Mouse (Mus musculus): Measurements from ENCODE around the gene Pmpcb. TPM values are rescaled to one million over a fixed set of nuclear protein-coding genes. Genes with fewer than 3 reads are reported as not detected.

Gene Pmpcb
- polyA plus RNA-seq, 1 experiment from 2014 or later: 108 TPM

GRCm38 (mm10) chr5:21786258-21787185, 49.6 kb downstream of the Pmpcb start:
- peak; percentile 94 for DNase-seq (ENCODE audit: low spot score)
- Histone ChIP-seq H3K9ac (replicated peaks; ENCODE audit: low read length) (peak overlapping the region; percentile 92), H3K9me3 (replicated peaks; ENCODE audit: control insufficient read depth, low read length) (no peaks in the 10 kb centered on the region), H3K4me1 (ENCODE audit: control insufficient read depth, insufficient read depth, low read length) (no peaks in the 10 kb centered on the region), H3K4me2 (ENCODE audit: low read depth, low read length) (peak overlapping the region; percentile 56), H3K4me3 (ENCODE audit: low read depth, low read length) (peak overlapping the region; percentile 94), H3K27ac (replicated peaks; ENCODE audit: low read depth, low read length) (0 out of 2 replicates have a peak overlapping the region, but pooled peaks have one; percentile 47), H3K36me3 (replicated peaks; ENCODE audit: control insufficient read depth, insufficient read depth, low read depth, low read length) (peaks cover 2% of the 10 kb centered on the region; the same call in 1 of the 2 replicates), H3K27me3 (ENCODE audit: control insufficient read depth, insufficient read depth, low read length) (no peaks in the 10 kb centered on the region)
- WGBS: 2% methylated on average over 51 of the region's 51 CpGs
- ATAC-seq (replicated peaks; ENCODE audit: insufficient number of reproducible peaks, low FRiP score, low TSS enrichment, low read depth): peak; percentile 69; the same call in 1 of the 2 replicates

GRCm38 (mm10) chr5:21787186-21788105, 50.5 kb downstream of the Pmpcb start:
- 38% methylated on average over 11 of the region's 11 CpGs for WGBS

GRCm38 (mm10) chr5:21789061-21789460, 52.1 kb downstream of the Pmpcb start:
- WGBS: 75% methylated on average over 5 of the region's 5 CpGs
- H3K4me1 ChIP-seq (ENCODE audit: control insufficient read depth, insufficient read depth, low read length): no peaks in the 10 kb centered on the region
- H3K27ac ChIP-seq (replicated peaks; ENCODE audit: low read depth, low read length): no peak overlapping the region
- H3K4me3 ChIP-seq (ENCODE audit: low read depth, low read length): no peak overlapping the region
- no peak overlapping the region for H3K4me2 ChIP-seq (ENCODE audit: low read depth, low read length)
- H3K36me3 ChIP-seq (replicated peaks; ENCODE audit: control insufficient read depth, insufficient read depth, low read depth, low read length): no peaks in the 10 kb centered on the region
- H3K9me3 ChIP-seq (replicated peaks; ENCODE audit: control insufficient read depth, low read length): no peaks in the 10 kb centered on the region
- ATAC-seq (replicated peaks; ENCODE audit: insufficient number of reproducible peaks, low FRiP score, low TSS enrichment, low read depth) (no peak), DNase-seq (ENCODE audit: low spot score) (no peak)
- no peaks in the 10 kb centered on the region for H3K27me3 ChIP-seq (ENCODE audit: control insufficient read depth, insufficient read depth, low read length)
- no peak overlapping the region for H3K9ac ChIP-seq (replicated peaks; ENCODE audit: low read length)

More at GRCm38 (mm10) chr5:21787186-21788105, 50.5 kb downstream of the Pmpcb start:
- peak overlapping the region; percentile 94 for H3K4me3 ChIP-seq (ENCODE audit: low read depth, low read length)
- no peaks in the 10 kb centered on the region; the same call in 1 of the 2 replicates for H3K36me3 ChIP-seq (replicated peaks; ENCODE audit: control insufficient read depth, insufficient read depth, low read depth, low read length)
- H3K9me3 ChIP-seq (replicated peaks; ENCODE audit: control insufficient read depth, low read length): no peaks in the 10 kb centered on the region
- no peak for DNase-seq (ENCODE audit: low spot score)
- H3K27ac ChIP-seq (replicated peaks; ENCODE audit: low read depth, low read length): no peak overlapping the region
- H3K4me2 ChIP-seq (ENCODE audit: low read depth, low read length): peak overlapping the region; percentile 56
- ATAC-seq (replicated peaks; ENCODE audit: insufficient number of reproducible peaks, low FRiP score, low TSS enrichment, low read depth): no peak
- H3K4me1 ChIP-seq (ENCODE audit: control insufficient read depth, insufficient read depth, low read length): no peaks in the 10 kb centered on the region
- peak overlapping the region; percentile 92 for H3K9ac ChIP-seq (replicated peaks; ENCODE audit: low read length)
- no peaks in the 10 kb centered on the region for H3K27me3 ChIP-seq (ENCODE audit: control insufficient read depth, insufficient read depth, low read length)

- Histone ChIP-seq H3K27me3 (ENCODE audit: control insufficient read depth, insufficient read depth, low read length) (no peaks in the 10 kb centered on the region), H3K9ac (replicated peaks; ENCODE audit: low read length) (no peak overlapping the region), H3K4me2 (ENCODE audit: low read depth, low read length) (no peak overlapping the region), H3K4me3 (ENCODE audit: low read depth, low read length) (no peak overlapping the region), H3K27ac (replicated peaks; ENCODE audit: low read depth, low read length) (no peak overlapping the region), H3K36me3 (replicated peaks; ENCODE audit: control insufficient read depth, insufficient read depth, low read depth, low read length) (peaks cover 4% of the 10 kb centered on the region), H3K9me3 (replicated peaks; ENCODE audit: control insufficient read depth, low read length) (no peaks in the 10 kb centered on the region), H3K4me1 (ENCODE audit: control insufficient read depth, insufficient read depth, low read length) (no peaks in the 10 kb centered on the region)
- DNase-seq (ENCODE audit: low spot score): no peak
- ATAC-seq (replicated peaks; ENCODE audit: insufficient number of reproducible peaks, low FRiP score, low TSS enrichment, low read depth): no peak
Measured at GRCm38 (mm10) chr5:21792166-21792565, 55.2 kb downstream of the Pmpcb start.

DNA sequence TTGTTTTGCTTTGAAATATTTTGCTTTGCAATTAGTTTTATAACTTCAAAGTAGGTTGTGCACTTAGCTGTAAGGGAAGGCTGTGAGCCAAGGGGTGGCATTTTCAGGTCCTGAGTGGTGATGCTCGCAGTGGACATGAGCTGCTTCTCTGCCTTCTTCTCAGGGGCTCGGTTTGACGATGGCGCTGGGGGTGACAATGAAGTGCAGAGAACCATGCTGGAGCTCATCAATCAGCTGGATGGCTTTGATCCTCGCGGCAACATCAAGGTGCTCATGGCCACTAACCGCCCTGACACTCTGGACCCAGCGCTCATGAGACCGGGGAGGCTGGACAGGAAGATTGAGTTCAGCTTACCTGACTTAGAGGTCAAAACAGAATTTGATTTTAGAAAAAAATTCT, 66.0 kb downstream of the Pmpcb start:
- Histone ChIP-seq H3K36me3 (replicated peaks; ENCODE audit: control insufficient read depth, insufficient read depth, low read depth, low read length) (no peaks in the 10 kb centered on the region; the same call in none of the 2 replicates), H3K27me3 (ENCODE audit: control insufficient read depth, insufficient read depth, low read length) (no peaks in the 10 kb centered on the region)
- DNase-seq (ENCODE audit: low spot score): no peak

DNA sequence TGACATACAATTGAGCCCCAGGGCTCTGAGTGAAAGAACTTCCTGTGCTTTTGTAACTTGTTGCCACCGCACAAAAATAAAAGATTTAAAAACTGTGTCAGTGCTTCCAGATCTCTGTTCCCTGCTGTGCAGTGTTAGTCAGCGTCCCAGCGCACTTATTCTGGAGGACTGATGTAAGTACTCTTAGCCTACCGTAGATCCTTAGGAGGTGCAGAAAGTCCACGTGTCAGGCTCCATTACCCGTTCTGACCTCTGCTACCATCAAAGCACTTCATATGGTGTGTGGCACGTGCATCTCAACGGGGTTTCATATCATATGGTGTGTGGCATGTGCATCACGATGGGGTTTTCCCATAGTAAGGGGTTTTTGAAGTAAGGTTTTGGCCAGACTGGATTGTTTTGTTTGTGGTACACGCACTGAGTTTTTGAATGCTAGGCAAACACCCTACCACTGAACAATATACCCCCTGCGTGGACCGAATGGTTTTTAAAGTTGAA, 66.8 kb downstream of the Pmpcb start:
- Histone ChIP-seq H3K9ac (replicated peaks; ENCODE audit: low read length) (no peak overlapping the region), H3K4me1 (ENCODE audit: control insufficient read depth, insufficient read depth, low read length) (no peaks in the 10 kb centered on the region), H3K9me3 (replicated peaks; ENCODE audit: control insufficient read depth, low read length) (no peaks in the 10 kb centered on the region), H3K27me3 (ENCODE audit: control insufficient read depth, insufficient read depth, low read length) (no peaks in the 10 kb centered on the region), H3K27ac (replicated peaks; ENCODE audit: low read depth, low read length) (no peak overlapping the region), H3K4me2 (ENCODE audit: low read depth, low read length) (no peak overlapping the region), H3K36me3 (replicated peaks; ENCODE audit: control insufficient read depth, insufficient read depth, low read depth, low read length) (no peaks in the 10 kb centered on the region; the same call in none of the 2 replicates), H3K4me3 (ENCODE audit: low read depth, low read length) (no peak overlapping the region)
- WGBS: 91% methylated on average over 12 of the region's 12 CpGs
- no peak for ATAC-seq (replicated peaks; ENCODE audit: insufficient number of reproducible peaks, low FRiP score, low TSS enrichment, low read depth)
- DNase-seq (ENCODE audit: low spot score): no peak

More for the DNA sequence above, 66.0 kb downstream of the Pmpcb start:
- no peak overlapping the region for H3K4me2 ChIP-seq (ENCODE audit: low read depth, low read length)
- H3K4me3 ChIP-seq (ENCODE audit: low read depth, low read length): no peak overlapping the region
- WGBS: 95% methylated on average over 9 of the region's 9 CpGs
- no peaks in the 10 kb centered on the region for H3K4me1 ChIP-seq (ENCODE audit: control insufficient read depth, insufficient read depth, low read length)
- no peak for ATAC-seq (replicated peaks; ENCODE audit: insufficient number of reproducible peaks, low FRiP score, low TSS enrichment, low read depth)
- H3K9me3 ChIP-seq (replicated peaks; ENCODE audit: control insufficient read depth, low read length): no peaks in the 10 kb centered on the region
- no peak overlapping the region for H3K27ac ChIP-seq (replicated peaks; ENCODE audit: low read depth, low read length)
- no peak overlapping the region for H3K9ac ChIP-seq (replicated peaks; ENCODE audit: low read length)

DNA sequence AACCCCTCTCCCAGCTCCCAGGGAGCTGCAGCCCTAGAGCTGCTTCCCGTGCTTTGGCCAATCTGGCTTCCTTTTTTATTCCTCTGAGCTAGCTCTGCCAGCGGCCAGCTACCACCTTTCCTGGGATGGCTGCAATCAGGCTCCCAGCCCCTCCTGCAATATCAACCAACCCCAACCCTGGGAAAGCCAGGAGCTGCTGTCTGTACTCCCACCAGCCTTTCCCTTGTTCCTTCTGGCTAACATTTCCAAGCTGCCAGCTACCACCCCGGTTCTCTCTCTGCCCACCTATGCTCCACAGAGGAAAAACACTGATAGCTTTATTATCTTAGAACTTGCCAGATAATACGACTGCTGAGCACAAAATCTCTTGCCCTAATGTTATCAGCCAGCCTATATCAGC, 67.9 kb downstream of the Pmpcb start:
- DNase-seq (ENCODE audit: low spot score) (no peak), ATAC-seq (replicated peaks; ENCODE audit: insufficient number of reproducible peaks, low FRiP score, low TSS enrichment, low read depth) (no peak)
- Histone ChIP-seq H3K9ac (replicated peaks; ENCODE audit: low read length) (no peak overlapping the region), H3K4me3 (ENCODE audit: low read depth, low read length) (no peak overlapping the region), H3K27me3 (ENCODE audit: control insufficient read depth, insufficient read depth, low read length) (no peaks in the 10 kb centered on the region), H3K36me3 (replicated peaks; ENCODE audit: control insufficient read depth, insufficient read depth, low read depth, low read length) (no peaks in the 10 kb centered on the region; the same call in none of the 2 replicates), H3K4me1 (ENCODE audit: control insufficient read depth, insufficient read depth, low read length) (no peaks in the 10 kb centered on the region), H3K27ac (replicated peaks; ENCODE audit: low read depth, low read length) (no peak overlapping the region), H3K4me2 (ENCODE audit: low read depth, low read length) (no peak overlapping the region), H3K9me3 (replicated peaks; ENCODE audit: control insufficient read depth, low read length) (no peaks in the 10 kb centered on the region)
- WGBS: 86% methylated on average over 4 of the region's 4 CpGs
